Mouse (Mus musculus): ENCODE data around the gene Slc6a9.

Slc6a9 gene

DNA sequence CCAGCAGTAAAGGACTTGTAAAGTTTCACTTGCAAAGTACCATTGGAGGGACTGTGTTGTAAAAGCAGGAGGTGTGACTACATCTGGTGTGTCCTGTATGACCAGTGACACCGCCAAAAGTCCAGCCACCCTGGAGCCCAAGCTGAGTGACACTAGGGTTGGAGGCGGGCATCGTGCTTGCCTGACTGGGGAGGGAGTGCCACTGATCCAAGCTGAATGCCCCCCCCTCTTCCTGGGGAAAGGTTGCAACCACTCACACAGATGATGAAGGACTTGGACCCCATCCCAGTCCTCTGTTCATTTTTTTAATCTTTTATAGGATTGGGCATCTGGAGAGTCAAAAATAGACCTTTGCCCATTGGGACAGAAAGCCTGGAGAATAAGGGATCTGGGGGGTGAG lies 7.3 kb downstream of the Slc6a9 start:
- DNase-seq = no peak

DNA sequence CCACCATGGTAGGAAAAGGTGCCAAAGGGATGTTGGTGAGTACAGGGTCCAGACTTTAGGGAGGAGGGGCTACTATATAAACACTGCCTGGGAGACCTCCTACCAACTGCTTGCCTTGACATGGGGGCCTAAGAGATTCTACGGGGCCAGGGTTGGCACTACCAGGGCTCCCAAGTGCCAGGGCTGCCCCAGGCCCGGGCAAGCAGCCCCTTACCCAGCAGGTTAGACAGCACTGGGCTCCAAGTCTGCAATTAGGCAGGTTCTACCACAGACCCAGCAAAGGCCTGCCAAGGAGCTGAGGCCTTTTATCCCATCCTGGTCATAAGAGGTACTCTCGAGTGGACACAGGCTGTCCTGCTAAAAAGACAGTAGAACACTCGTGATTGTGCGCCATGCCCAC lies 8.8 kb downstream of the Slc6a9 start:
- DNase-seq = no peak

DNA sequence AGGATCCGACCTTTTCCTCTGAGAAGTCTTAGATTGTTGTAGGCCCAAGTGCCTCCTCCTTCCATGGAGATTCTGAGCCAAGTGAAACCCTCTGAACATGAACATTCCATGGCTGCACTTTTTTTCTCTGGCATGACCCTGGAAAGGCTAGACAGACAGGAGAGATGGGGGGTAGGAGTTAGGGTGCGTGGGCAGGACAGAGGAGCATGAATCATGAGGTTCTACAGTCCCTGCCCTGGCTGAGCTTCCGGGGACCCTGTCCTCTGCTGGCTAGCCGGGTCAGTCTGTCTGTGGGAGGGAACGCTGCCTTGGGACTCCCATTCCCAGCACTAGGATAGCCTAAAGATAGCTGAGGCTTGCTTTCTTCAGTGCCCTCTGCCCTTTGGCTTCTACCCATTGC lies 10.2 kb downstream of the Slc6a9 start:
- DNase-seq = no peak

DNA sequence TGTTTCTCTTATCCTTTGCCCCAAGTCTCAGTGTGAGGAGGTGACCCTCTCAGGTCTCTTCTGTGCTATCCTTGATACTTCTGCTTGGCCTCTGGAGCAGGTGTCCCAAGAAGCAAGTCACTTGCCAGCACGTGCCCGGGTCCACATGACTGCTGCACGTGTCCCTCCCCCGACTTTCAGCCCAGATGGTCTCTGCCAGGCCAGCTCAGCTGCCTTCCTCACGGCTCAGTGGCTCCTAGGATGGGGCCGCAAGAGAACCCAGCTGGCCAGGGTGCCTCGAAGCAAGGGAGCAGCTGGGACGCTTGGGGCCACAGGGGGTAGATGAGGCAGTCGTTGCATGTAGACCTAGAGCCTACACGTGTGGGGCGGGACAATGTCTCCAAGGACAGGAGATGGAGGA lies 11.0 kb downstream of the Slc6a9 start:
- DNase-seq = no peak

DNA sequence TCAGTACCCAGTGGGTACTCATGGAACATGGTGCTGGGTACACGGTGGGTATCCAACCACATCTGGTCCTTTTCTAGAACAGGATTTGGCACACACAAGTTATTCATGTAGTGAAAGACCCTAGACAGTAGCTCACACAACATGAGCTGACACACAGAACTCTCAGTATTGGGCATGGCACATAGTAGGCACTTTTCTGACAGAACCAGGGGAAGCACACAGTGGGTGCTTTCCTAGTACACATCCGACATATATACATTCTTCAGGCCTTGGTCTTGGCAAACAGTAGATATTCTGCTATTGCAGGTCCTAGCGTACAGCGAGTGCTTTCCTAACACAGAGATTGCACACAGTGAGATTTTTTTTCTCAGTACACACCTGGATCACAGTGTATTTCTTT lies 12.0 kb downstream of the Slc6a9 start:
- DNase-seq = no peak

DNA sequence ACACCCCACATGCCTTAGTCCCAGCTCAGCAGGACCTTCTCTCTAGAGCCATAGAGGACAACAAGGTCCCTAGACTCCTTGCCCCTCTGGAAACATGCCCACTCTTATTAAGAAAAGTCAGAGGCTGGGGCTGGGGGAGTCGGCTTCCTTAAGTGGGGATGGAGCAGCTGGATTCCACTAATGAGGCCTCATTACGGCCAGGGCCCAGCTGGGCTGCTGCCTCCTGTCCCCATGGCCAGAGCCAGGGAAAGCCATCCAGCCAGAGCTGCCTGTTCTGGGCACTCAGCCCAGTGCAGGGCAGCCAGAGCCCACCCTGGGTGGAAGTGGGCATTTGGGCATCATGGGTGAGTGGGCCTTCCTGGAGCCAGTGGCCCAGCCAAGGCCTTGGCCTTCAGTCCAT lies 12.7 kb downstream of the Slc6a9 start:
- DNase-seq = no peak

DNA sequence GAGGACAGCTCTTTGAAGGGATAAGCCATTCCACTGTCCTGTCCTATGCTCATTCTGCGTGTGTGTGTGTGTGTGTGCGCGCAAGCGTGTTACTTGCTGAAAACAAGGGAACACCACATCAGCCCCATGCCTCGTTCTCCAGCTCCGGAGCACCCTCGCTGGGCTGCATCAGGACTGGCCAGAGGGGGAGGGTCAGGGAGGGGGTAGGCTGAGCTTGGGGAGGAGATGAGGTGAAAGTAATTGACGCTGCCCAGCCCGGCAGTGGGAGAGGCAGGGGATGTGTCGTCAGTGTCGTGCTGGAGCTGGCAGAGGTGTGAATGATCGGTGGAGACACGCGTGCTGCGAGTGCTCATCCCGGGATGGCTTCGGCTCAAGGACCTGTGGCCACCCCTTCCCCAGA lies 14.8 kb downstream of the Slc6a9 start:
- DNase-seq = no peak

DNA sequence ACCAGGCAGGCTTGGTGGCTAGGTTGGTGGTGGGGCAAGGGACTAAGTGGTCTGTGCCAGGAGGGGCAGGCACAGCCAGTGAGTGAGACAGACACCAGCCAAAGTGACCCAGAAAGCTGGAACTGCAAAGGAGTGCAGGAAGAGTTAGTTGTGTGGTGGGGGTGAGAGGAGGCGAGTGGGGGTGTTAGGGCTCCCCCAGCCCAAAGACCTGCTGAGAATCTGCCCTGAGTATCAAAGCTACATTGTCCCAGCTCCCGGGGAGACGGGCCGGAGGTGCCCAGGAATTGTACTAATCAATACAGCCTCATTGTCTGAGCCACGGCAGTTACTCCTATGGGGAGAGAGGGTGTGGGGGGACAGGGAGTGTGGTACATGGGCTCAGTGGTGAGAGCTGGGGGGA lies 15.2 kb downstream of the Slc6a9 start:
- DNase-seq = no peak

DNA sequence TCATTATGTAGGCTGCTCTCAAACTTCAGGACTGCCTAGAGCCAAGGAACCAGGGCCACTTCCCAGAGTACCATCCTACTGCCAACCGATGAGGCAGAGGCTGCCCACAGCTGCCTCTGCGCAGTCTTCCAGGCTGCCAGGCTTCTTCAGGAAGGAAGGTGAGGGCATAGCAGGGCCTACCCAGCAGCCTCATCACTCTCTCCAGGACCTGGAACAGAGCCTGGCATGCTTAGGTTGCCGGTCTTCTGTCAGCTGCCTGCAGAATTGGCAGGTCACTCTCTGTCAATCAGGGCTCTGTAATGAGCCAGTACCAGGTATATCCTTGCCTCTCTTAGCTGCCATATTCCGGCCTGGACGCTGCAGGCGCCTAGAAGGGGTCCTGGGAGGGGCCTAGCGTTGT lies 15.9 kb downstream of the Slc6a9 start:
- no peak for DNase-seq

DNA sequence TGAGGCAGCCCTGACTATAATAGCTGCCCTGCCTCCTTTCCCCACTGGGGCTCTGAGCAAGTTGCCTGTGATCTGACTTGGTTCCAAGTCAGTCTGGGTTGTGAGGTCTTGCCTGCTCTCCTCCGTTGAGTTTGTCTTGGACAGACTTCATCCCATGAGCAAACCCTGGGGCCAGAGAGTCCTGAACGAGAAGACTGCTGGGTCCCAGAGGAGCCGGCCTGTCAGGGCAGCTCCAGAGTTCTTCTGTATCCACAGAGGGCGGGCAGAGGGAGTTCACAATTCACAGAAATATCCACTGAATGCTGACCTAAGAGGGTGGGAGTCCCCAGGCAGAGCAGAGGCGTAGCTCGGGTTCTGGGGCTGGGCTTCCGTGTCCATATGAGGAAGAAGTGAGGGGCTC lies 16.6 kb downstream of the Slc6a9 start:
- no peak for DNase-seq

DNA sequence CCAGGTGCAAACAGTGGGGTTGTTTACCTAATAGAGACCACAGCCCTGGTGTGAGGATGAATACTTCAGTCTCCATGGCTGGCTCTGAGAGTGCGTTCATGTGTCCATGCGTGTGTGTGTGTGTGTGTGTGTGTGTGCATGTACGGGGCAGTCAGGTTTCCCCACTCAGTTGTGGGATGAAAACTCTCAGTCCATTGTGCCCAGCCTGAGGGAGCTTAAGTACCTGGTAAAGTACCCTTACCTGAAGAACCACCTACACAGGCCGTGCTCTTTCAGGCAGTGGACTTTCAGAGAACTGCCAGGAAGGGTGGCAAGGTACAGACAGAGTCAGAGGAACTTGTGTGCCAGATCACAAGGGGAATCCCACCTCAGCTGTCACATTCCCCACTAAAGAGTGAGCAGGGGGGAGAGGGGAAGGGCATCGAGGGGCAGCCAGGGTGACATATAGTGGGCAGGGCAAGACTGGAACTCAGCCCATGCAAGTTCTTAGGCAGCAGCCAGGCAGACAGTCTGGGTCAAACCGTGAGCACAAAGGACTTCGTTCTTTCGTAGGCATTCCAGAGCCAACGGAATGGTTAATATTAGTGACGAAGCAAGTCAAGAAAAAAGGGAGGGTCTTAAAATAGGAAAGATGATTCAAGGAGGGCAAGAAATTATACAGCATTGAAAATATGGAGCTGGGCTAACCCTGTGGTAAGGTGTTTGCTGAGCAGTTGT lies 18.0 kb downstream of the Slc6a9 start:
- no peak for DNase-seq

DNA sequence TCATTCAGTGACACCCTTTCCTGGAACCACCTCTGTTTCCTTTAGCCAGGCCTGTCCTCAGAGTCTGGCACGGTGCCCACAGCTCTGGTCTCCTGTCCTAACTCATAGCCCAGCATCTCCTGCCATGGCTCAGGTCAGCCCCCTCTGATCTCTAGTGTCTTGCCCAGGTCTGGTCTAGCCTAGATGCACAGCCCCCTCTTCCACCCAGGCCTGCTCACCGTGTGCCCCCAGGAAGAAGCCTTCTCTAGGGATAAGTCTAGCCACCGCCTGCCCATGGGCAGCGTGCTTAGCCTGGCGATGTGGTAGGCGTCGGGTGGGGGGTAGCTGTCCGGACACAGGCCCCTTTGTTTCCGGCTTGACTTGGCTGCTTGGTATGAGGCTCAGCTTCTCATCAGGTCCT lies 20.8 kb downstream of the Slc6a9 start:
- no peak for DNase-seq

DNA sequence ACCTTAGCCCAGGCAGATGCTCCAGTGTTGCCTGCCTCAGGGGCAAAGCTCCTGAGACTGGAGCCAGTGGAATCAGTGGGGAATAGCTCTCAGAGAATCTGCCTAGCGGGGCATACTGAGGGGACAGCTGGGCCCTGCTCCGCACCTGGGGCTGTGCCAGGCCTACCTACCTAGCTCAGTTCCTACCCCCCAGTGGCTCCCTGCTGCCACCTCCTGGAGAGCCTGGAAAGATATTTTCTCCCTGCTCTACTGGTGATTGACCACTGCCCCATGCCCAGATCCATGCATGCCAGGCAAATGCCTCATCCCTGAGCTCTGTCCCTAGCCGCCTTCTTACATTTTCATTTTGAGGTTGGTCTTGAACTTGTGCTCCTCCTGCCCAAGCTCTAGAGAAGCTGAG lies 24.5 kb downstream of the Slc6a9 start:
- DNase-seq = no peak

DNA sequence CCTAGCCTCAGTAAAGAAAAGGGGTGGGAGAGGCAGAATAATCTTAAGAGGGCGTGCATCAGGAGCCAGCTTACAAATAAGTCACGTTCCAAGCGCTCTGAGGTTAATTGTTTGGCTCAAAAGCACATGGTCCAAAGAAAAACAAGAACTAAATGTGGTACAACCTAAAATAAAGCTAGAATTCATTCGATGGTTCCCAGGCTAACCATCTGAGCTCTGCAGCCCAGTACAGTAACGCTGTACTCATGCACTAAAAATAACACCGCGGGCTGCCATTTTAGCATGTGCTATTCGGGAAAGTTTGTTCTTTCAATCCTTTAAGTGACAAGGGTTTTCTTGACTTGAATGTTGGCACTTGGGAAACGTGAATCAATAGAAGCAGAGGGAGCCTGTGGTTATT lies 26.3 kb downstream of the Slc6a9 start:
- DNase-seq = no peak

DNA sequence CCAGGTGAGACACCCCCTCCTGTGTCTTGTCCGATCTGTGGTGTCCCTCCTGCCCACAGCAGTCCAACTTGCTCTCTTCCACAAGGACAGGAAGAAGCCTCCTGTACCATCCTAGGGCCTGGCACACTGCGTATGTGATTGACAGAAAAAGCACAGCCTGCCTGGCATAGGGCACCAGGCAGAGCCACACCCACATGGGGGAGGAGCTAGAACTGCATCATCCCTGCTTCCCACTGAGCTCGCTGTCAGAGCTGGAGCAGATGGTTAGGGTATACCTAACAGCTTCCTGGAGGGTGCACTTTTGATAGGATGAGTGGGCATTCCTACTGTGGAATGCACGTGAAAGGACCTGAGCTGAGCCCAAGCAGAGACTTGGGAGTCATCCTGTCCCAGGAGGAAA lies 28.5 kb downstream of the Slc6a9 start:
- no peak for DNase-seq

DNA sequence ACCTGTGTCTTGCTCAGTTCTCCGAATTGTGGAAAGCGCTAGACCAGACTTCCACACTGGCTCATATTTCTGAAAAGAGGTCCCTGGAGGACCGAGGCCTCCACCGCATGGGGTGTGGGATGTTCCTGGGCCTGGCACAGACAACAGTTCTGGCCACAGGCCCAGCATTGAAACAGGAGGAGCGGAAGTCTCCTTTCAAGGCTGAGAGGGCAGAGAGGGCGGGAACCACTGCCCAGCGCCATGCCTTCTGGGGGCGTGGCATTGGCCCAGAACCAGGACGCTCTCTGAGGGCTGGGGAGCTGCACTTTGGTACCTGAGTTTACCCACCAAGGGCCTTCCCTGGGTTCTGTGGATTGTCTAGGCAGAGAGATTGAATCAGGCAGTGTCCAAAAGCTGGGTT lies 31.8 kb downstream of the Slc6a9 start:
- no peak for DNase-seq

DNA sequence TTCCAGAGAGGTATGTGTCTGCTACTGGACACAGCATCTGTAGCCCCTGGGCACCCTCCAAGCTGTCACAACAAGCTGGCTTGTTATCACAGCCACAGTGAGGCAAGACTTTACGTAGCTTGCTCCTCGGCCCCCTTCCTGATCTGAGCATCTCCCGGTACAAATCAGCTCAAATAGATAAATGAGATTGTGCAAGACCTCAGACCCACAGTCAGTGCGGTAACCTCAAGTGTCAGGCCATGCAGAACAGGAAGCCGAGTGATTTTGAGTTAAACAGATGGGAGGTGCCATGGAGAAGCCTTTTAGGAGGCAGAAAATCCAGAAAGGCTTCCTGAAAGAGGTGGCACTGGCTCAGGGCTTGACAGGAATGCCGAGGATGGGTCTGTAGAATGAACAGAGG lies 32.7 kb downstream of the Slc6a9 start:
- DNase-seq = no peak

DNA sequence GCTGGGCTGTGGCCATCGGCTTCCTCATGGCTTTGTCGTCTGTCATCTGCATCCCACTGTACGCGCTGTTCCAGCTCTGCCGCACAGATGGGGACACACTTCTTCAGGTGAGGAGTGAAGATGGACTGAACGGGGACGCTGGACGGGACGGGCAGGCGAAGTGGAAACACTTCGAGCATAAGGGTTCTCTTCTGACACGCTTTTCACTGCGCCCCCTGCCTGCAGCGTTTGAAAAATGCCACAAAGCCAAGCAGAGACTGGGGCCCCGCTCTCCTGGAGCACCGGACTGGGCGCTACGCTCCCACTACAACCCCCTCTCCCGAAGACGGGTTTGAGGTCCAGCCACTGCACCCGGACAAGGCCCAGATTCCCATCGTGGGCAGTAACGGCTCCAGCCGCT lies 33.5 kb downstream of the Slc6a9 start:
- DNase-seq = no peak

DNA sequence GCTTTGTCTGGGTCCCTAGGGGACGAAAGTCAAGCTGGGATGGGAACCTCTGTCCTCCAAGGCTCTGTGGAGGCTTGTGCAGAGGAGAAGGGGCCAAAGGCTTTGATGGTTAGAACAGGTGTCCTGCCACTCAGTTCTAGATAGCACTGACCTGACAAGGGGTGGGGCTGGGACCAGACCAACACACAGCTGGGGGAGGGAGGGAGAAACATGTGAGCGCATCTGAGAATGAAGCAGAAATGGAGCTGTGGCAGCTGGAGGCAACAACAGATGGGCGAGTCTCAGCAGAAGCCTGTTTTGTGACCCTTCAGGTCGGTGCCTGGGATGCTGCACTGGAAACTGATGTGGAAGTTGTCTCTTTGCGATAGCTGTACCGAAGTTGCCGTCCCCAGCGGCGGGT lies 35.0 kb downstream of the Slc6a9 start:
- no peak for DNase-seq

DNA sequence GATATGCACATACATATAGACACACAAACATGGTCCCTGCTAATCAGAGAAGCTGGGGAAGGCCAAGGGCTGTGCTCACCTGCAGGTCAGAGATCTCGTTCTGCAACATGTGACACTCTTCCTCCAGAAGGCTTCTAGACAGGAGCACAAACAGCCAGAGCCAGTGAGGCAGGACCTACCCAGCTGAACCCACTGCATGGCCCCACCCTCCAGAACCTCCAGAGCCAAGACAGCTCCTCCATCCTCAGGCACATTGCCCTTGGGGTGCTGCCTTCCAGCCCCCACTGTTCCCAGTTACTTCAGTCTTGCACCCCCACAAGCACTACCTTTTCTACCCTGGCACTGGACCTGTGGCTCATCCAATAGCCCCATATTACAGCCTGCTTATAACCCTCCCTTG lies 36.1 kb downstream of the Slc6a9 start:
- DNase-seq = no peak

DNA sequence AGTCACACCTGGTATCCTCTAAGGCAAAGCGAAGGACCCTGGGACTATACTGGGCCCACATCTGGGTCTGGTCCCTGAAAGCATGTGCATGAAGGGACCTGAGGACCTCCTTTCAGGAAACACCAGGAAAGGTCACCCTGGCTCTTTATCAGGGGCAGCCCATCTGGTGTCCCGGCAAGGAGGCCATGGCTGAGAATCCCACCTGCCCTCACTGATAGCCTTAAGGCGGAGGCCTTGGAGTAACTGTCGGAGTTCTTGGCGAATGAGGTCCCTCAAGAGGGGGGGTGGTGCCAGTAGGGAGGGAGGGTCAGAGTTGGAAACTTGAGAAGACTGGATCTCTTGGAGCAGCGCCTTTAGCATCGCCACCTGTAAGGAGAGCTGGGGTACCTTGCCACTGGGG lies 37.5 kb downstream of the Slc6a9 start:
- DNase-seq = no peak

DNA sequence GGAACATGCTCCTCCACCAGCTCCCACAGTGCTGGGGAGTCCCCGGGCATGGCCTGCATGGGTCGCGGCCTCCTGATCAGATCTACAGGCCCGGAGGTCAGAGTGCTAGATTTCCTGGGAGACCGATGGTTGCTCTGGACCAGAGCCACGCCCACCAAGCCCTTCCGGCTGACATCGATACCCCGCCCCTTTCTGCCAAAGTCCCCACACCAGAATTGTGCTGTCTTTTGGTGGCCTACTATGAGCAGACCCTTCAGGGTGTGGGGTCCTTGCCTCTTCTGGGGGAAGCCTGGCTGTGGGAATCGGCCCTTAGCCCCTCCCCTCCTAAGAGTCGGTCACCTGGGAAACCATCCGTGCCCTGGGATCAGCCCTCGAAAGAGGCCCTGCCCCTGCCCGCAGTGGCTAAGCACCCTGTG lies 38.2 kb downstream of the Slc6a9 start, which contains the start of gene Ccdc24:
Gene Ccdc24, minus strand, starts transcription at position 87 of the 416 bp plus-strand sequence.
- no peak for DNase-seq

DNA sequence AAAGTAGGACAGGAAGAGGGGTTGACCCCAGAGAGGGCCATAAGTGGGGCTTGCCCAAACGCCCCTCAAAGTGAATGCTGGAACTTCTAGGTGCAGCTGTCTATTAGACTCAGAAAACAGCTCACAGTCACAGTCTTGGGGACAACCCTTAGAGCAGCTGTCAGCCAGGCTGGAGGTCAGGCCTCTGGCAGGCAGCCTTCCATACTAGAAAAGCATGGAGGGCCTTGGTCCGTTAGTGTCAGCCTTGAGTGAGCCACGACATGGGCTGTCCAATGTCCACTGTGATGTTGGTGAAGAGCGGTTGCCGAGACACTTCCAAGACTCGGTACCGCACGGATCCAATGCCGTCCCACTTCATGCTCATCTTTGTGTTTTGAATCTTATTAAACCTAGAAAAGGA lies 39.3 kb downstream of the Slc6a9 start:
- DNase-seq = no peak

DNA sequence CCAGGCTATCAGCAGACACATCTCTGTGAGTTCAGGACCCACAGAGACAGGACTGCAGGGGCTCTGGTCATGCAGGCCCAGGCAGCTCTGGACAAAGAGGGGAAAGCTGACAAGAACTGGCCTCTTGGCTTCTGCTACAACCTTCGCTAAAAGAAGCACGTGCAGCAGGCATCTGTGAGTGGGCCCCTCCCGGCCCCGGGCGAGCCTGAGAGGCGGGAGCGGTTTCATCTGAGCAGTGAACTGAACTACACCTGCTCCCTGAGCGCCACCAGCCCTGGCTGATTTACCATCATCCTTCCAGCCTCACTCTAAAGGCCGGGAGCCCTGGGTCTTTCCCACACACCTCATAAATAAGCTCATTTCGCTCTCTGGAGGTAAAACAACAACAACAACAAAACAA lies 44.0 kb downstream of the Slc6a9 start:
- DNase-seq = peak; percentile 53 to 54

DNA sequence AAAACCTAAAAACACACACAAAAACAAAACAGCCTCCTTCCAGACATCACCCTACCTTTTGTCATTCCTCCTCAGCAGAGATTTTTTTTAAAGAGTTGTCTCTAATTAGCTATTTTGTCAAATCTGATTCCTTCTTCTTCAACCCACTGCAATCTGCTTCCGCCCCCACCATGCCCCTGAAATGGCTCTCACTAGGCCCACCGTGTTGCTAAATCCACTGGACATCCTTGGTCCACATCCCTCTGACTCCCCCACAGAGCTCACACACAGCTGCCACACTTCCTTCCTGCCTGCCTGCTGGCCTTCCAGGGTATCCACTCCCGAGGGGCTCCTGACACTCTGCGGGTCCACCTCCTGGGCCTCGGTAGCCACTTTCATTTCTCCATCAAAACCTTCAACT lies 44.4 kb downstream of the Slc6a9 start:
- DNase-seq = no peak

Data from thymus, adult 18-20 months (tissue).